Mouse (Mus musculus) forebrain, embryonic 10.5 days (tissue): Measurements from ENCODE around the gene Rcsd1. TPM values are rescaled to one million over a fixed set of nuclear protein-coding genes. Genes with fewer than 3 reads are reported as not detected.

ENCODE experiments used
- DNase-seq: peaks from one replicate; pipeline ENCODE4 v3.0.0-alpha.2; 2017; ENCODE audit warnings: low spot score; ENCODE audit errors: extremely low spot score
- H3K27ac ChIP-seq: fragments of 300-500 bp; sonication (generic); 2 replicates; pipeline ENCODE4 v1.5.1; 2016; ENCODE audit warnings: mild to moderate bottlenecking
- H3K27me3 ChIP-seq: fragments of 300-500 bp; sonication (generic); 2 replicates; pipeline ENCODE4 v1.6.1; 2016; ENCODE audit warnings: mild to moderate bottlenecking; ENCODE audit not compliant: poor library complexity, severe bottlenecking
- H3K36me3 ChIP-seq: fragments of 300-500 bp; sonication (generic); replicated peaks from 2 replicates; pipeline ENCODE4 v1.6.1; 2016; ENCODE audit warnings: mild to moderate bottlenecking, moderate library complexity
- H3K4me1 ChIP-seq: fragments of 300-500 bp; sonication (generic); 2 replicates; pipeline ENCODE4 v1.6.1; 2016
- H3K4me3 ChIP-seq: fragments of 300-500 bp; sonication (generic); 2 replicates; pipeline ENCODE4 v1.5.1; 2016; ENCODE audit warnings: mild to moderate bottlenecking, moderate library complexity
- H3K9me3 ChIP-seq: fragments of 300-500 bp; sonication (generic); 2 replicates; pipeline ENCODE4 v1.6.1; 2016; ENCODE audit warnings: mild to moderate bottlenecking, moderate library complexity
- WGBS: fragments of 180-500 bp; shearing (Covaris S2); methylation state at CpG from one replicate; pipeline ENCODE4 v1.1.7; 2016; 5-methylcytosine and 5-hydroxymethylcytosine counted together
- polyA plus RNA-seq: library from polyadenylated mRNA; unstranded; fragments of >200 nt; fragmentation: Nextera tagmentation; extraction: Ambion mirVana; gene quantifications from 2 replicates; pipeline ENCODE4 v1.2.1, GENCODE M21; 2016

The Rcsd1 gene
- polyA plus RNA-seq, 1 experiment from 2014 or later = 8.4 TPM

GRCm38 (mm10) chr1:165731553-165731952, 22.0 kb upstream of the Rcsd1 start:
- 85% methylated on average over 6 of the region's 6 CpGs for WGBS
- Histone ChIP-seq H3K4me1 (peaks cover 27% of the 10 kb centered on the region), H3K27me3 (no peaks in the 10 kb centered on the region), H3K9me3 (no peaks in the 10 kb centered on the region), H3K27ac (no peak overlapping the region), H3K4me3 (no peak overlapping the region), H3K36me3 (no peaks in the 10 kb centered on the region)
- DNase-seq = no peak

GRCm38 (mm10) chr1:165730129-165730528, 20.6 kb upstream of the Rcsd1 start:
- Histone ChIP-seq H3K27me3 (no peaks in the 10 kb centered on the region), H3K36me3 (no peaks in the 10 kb centered on the region), H3K4me3 (no peak overlapping the region), H3K9me3 (no peaks in the 10 kb centered on the region), H3K27ac (no peak overlapping the region), H3K4me1 (peaks cover 26% of the 10 kb centered on the region)
- 56% methylated on average over 1 of the region's 1 CpGs for WGBS
- no peak for DNase-seq

- DNase-seq = no peak
- H3K27ac ChIP-seq = no peak overlapping the region
- no peaks in the 10 kb centered on the region for H3K36me3 ChIP-seq
- WGBS = 97% methylated on average over 3 of the region's 3 CpGs
- H3K4me3 ChIP-seq = no peak overlapping the region
- no peaks in the 10 kb centered on the region for H3K9me3 ChIP-seq
- H3K27me3 ChIP-seq = no peaks in the 10 kb centered on the region
- H3K4me1 ChIP-seq = peaks cover 38% of the 10 kb centered on the region
Observed at GRCm38 (mm10) chr1:165728057-165728639, 18.6 kb upstream of the Rcsd1 start.

- H3K4me3 ChIP-seq = no peak overlapping the region
- DNase-seq = no peak
- H3K27me3 ChIP-seq = no peaks in the 10 kb centered on the region
- H3K4me1 ChIP-seq = peaks cover 38% of the 10 kb centered on the region
- H3K36me3 ChIP-seq = no peaks in the 10 kb centered on the region
- no peak overlapping the region for H3K27ac ChIP-seq
- no peaks in the 10 kb centered on the region for H3K9me3 ChIP-seq
- WGBS = 56% methylated on average over 1 of the region's 1 CpGs
Observed at GRCm38 (mm10) chr1:165726986-165727385, 17.4 kb upstream of the Rcsd1 start.

GRCm38 (mm10) chr1:165725039-165725644, 15.6 kb upstream of the Rcsd1 start:
- WGBS = 89% methylated on average over 4 of the region's 4 CpGs

GRCm38 (mm10) chr1:165724219-165725033, 14.9 kb upstream of the Rcsd1 start:
- Histone ChIP-seq H3K9me3 (no peaks in the 10 kb centered on the region), H3K36me3 (no peaks in the 10 kb centered on the region), H3K4me1 (peaks cover 28% of the 10 kb centered on the region), H3K27ac (peak overlapping the region; percentile 44), H3K27me3 (no peaks in the 10 kb centered on the region), H3K4me3 (no peak overlapping the region)
- 63% methylated on average over 11 of the region's 11 CpGs for whole genome bisulfite sequencing
- DNase-seq = no peak

More at GRCm38 (mm10) chr1:165725039-165725644, 15.6 kb upstream of the Rcsd1 start:
- Histone ChIP-seq H3K4me3 (no peak overlapping the region), H3K27ac (peak overlapping the region; percentile 44), H3K27me3 (no peaks in the 10 kb centered on the region), H3K4me1 (peaks cover 34% of the 10 kb centered on the region), H3K9me3 (no peaks in the 10 kb centered on the region), H3K36me3 (no peaks in the 10 kb centered on the region)
- DNase-seq = no peak

- DNase-seq = no peak
- H3K4me3 ChIP-seq = no peak overlapping the region
- no peaks in the 10 kb centered on the region for H3K27me3 ChIP-seq
- no peak overlapping the region for H3K27ac ChIP-seq
- no peaks in the 10 kb centered on the region for H3K36me3 ChIP-seq
- peaks cover 40% of the 10 kb centered on the region for H3K4me1 ChIP-seq
- 94% methylated on average over 9 of the region's 9 CpGs for WGBS
- H3K9me3 ChIP-seq = no peaks in the 10 kb centered on the region
Observed at GRCm38 (mm10) chr1:165722531-165723123, 13.1 kb upstream of the Rcsd1 start.

- Histone ChIP-seq H3K9me3 (no peaks in the 10 kb centered on the region), H3K4me3 (no peak overlapping the region), H3K4me1 (peaks cover 15% of the 10 kb centered on the region), H3K36me3 (no peaks in the 10 kb centered on the region), H3K27me3 (no peaks in the 10 kb centered on the region), H3K27ac (0 out of 2 replicates have a peak overlapping the region, but pooled peaks have one; percentile 30)
- WGBS = 75% methylated on average over 15 of the region's 15 CpGs
- DNase-seq = no peak
Observed at GRCm38 (mm10) chr1:165718543-165719105, 9.1 kb upstream of the Rcsd1 start.

- H3K9me3 ChIP-seq = no peaks in the 10 kb centered on the region
- DNase-seq = no peak
- no peaks in the 10 kb centered on the region for H3K36me3 ChIP-seq
- H3K4me3 ChIP-seq = no peak overlapping the region
- 65% methylated on average over 11 of the region's 11 CpGs for WGBS
- H3K27ac ChIP-seq = peak overlapping the region; percentile 30; the same call in 1 of the 2 replicates
- H3K4me1 ChIP-seq = peaks cover 15% of the 10 kb centered on the region
- no peaks in the 10 kb centered on the region for H3K27me3 ChIP-seq
Observed at GRCm38 (mm10) chr1:165717711-165718542, 8.4 kb upstream of the Rcsd1 start.

GRCm38 (mm10) chr1:165716426-165716825, 6.9 kb upstream of the Rcsd1 start:
- H3K9me3 ChIP-seq = no peaks in the 10 kb centered on the region
- no peak for DNase-seq
- no peak overlapping the region for H3K4me3 ChIP-seq
- no peaks in the 10 kb centered on the region for H3K27me3 ChIP-seq
- H3K36me3 ChIP-seq = no peaks in the 10 kb centered on the region
- 90% methylated on average over 4 of the region's 4 CpGs for WGBS
- no peak overlapping the region for H3K27ac ChIP-seq
- H3K4me1 ChIP-seq = peaks cover 15% of the 10 kb centered on the region

GRCm38 (mm10) chr1:165713798-165714197, 4.2 kb upstream of the Rcsd1 start:
- Histone ChIP-seq H3K36me3 (no peaks in the 10 kb centered on the region), H3K4me1 (peaks cover 16% of the 10 kb centered on the region), H3K27ac (no peak overlapping the region), H3K27me3 (peaks cover 17% of the 10 kb centered on the region), H3K9me3 (no peaks in the 10 kb centered on the region), H3K4me3 (no peak overlapping the region)
- 84% methylated on average over 5 of the region's 5 CpGs for WGBS
- DNase-seq = no peak

GRCm38 (mm10) chr1:165711914-165712313, 2.4 kb upstream of the Rcsd1 start:
- Histone ChIP-seq H3K4me1 (peaks cover 16% of the 10 kb centered on the region), H3K27ac (no peak overlapping the region), H3K27me3 (peaks cover 34% of the 10 kb centered on the region), H3K4me3 (no peak overlapping the region), H3K9me3 (no peaks in the 10 kb centered on the region), H3K36me3 (no peaks in the 10 kb centered on the region)
- DNase-seq = no peak
- WGBS = 89% methylated on average over 5 of the region's 5 CpGs
